Mouse (Mus musculus): ENCODE measurements around the gene Iqgap1. TPM values are rescaled to one million over a fixed set of nuclear protein-coding genes. Genes with fewer than 3 reads are reported as not detected.

The Iqgap1 gene
- total and polyA plus RNA-seq, 3 experiments = 20.6 to 87.9 (median 58.8) TPM

- TF ChIP-seq RCOR1 (IDR thresholded peaks at IDR 0.05; ENCODE audit: low read depth, low read length) (0 out of 2 replicates have a peak, but pooled peaks have one; percentile 19), MXI1 (IDR thresholded peaks at IDR 0.05; ENCODE audit: low read depth, low read length) (peak; percentile 49), MAZ (IDR thresholded peaks at IDR 0.05; ENCODE audit: low read depth, low read length) (no peak), ZMIZ1 (IDR thresholded peaks at IDR 0.05; ENCODE audit: low read depth, low read length) (no peak), MYC (IDR thresholded peaks at IDR 0.05; ENCODE audit: low read depth, low read length) (0 out of 2 replicates have a peak, but pooled peaks have one; percentile 26)
Measured at GRCm38 (mm10) chr7:80782155-80783109, 43.3 kb downstream of the Iqgap1 start (continued).

DNA sequence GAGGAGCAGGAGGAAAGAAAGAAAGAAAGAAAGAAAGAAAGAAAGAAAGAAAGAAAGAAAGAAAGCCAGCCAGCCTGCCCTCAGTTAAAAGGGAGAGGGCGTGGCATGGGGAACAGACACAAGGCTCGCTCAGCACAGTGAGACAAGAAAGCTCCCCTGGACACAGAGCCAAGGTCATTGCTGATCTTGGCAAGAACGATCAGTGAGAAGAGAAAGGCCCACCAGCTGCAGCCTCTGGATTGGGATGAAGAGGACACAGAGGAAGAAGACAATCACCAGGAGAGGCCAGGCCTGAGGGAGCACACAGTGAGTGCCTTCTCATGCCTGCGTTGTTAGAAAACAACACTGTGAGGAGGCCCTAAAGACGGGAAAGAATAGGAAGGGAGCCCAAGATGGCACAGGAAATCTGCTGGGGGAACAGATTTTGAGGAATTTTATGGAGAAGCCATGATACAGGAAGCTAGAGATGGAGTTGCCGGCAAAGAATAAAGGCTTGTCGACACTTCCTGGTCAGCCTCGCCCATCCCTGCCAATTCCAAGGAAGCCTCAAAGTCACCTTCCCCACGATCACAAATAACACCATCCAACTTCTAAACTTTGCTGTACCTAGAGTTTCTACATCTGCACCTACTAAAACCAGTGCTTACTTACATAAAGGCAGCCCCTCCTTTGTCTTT is 44.2 kb downstream of the Iqgap1 start:
- peaks cover 5 to 35% of the 10 kb centered on the region in 2 experiments for H3K4me1 ChIP-seq (ENCODE audit: control insufficient read depth in 1 of 2, insufficient read depth in 2 of 2, low read length in 2 of 2)
- no peaks in the 10 kb centered on the region for H3K9me3 ChIP-seq (replicated peaks; ENCODE audit: insufficient read depth, low read length)
- peaks cover 14% of the 10 kb centered on the region for H3K79me2 ChIP-seq (ENCODE audit: control insufficient read depth, insufficient read depth, low read length, poor library complexity)
- no peaks in the 10 kb centered on the region for H3K27me3 ChIP-seq (ENCODE audit: control insufficient read depth in 1 of 2, insufficient read depth in 2 of 2, low read length in 2 of 2)
- H3K4me3 ChIP-seq (ENCODE audit: control insufficient read depth in 1 of 2, insufficient read depth in 1 of 2, low read depth in 2 of 2, low read length in 2 of 2) = peak overlapping the region; percentile 23 to 26; a peak in 3 of 4 replicates
- peak; percentile 30 for DNase-seq (ENCODE audit: low read depth, low spot score)
- H3K36me3 ChIP-seq (ENCODE audit: control insufficient read depth in 1 of 2, insufficient read depth in 2 of 2, low read length in 2 of 2) = peaks cover 0 to 26% of the 10 kb centered on the region in 2 experiments; a peak in 2 of 4 replicates
- H3K9ac ChIP-seq (ENCODE audit: control insufficient read depth, low read depth, low read length, poor library complexity, severe bottlenecking) = peak overlapping the region; percentile 53
- H3K27ac ChIP-seq (ENCODE audit: control insufficient read depth, low read depth, low read length) = peak overlapping the region; percentile 60
- TF ChIP-seq EP300 (IDR thresholded peaks at IDR 0.05; ENCODE audit: low read depth in 1 of 2, low read length in 2 of 2) (peak in 1 of 2 experiments; percentile 16; a peak in 1 of 4 replicates), USF1 (IDR thresholded peaks at IDR 0.05; ENCODE audit: low read depth, low read length) (no peak)

GRCm38 (mm10) chr7:80778958-80779669 is 46.7 kb downstream of the Iqgap1 start:
- Histone ChIP-seq H3K9ac (ENCODE audit: control insufficient read depth, low read depth, low read length, poor library complexity, severe bottlenecking) (peak overlapping the region; percentile 42), H3K36me3 (ENCODE audit: control insufficient read depth in 1 of 2, insufficient read depth in 2 of 2, low read length in 2 of 2) (peaks cover 0 to 25% of the 10 kb centered on the region in 2 experiments; a peak in 2 of 4 replicates), H3K27ac (ENCODE audit: control insufficient read depth, low read depth, low read length) (peak overlapping the region; percentile 93), H3K4me1 (ENCODE audit: control insufficient read depth in 1 of 2, insufficient read depth in 2 of 2, low read length in 2 of 2) (peaks cover 5 to 35% of the 10 kb centered on the region in 2 experiments), H3K4me3 (ENCODE audit: control insufficient read depth in 1 of 2, insufficient read depth in 1 of 2, low read depth in 2 of 2, low read length in 2 of 2) (peak overlapping the region; percentile 46 to 48), H3K79me2 (ENCODE audit: control insufficient read depth, insufficient read depth, low read length, poor library complexity) (peaks cover 11% of the 10 kb centered on the region), H3K27me3 (ENCODE audit: control insufficient read depth in 1 of 2, insufficient read depth in 2 of 2, low read length in 2 of 2) (no peaks in the 10 kb centered on the region), H3K9me3 (replicated peaks; ENCODE audit: insufficient read depth, low read length) (no peaks in the 10 kb centered on the region)
- peak; percentile 92 for DNase-seq (ENCODE audit: low read depth, low spot score)
- no peak for TF ChIP-seq USF2 (IDR thresholded peaks at IDR 0.05; ENCODE audit: borderline replicate concordance in 1 of 2, insufficient read depth in 1 of 2, low read depth in 1 of 2, low read length in 2 of 2)
- TF ChIP-seq SMC3 (IDR thresholded peaks at IDR 0.05; ENCODE audit: low read depth, low read length) = no peak
- no peak for TF ChIP-seq ZMIZ1 (IDR thresholded peaks at IDR 0.05; ENCODE audit: low read depth, low read length)
- no peak for TF ChIP-seq E2F4 (IDR thresholded peaks at IDR 0.05; ENCODE audit: borderline replicate concordance, low read depth, low read length)
- TF ChIP-seq CTCF (IDR thresholded peaks at IDR 0.05 in 2 of 3, conservative IDR thresholded peaks at IDR 0.05 in 1 of 3; ENCODE audit: control insufficient read depth in 1 of 3, insufficient read depth in 1 of 3, low read depth in 2 of 3, low read length in 3 of 3, poor library complexity in 1 of 3, severe bottlenecking in 1 of 3) = no peak
- TF ChIP-seq MYB (IDR thresholded peaks at IDR 0.05; ENCODE audit: low read depth, low read length) = peak; percentile 43; the same call in 1 of the 2 replicates
- TF ChIP-seq MAFK (IDR thresholded peaks at IDR 0.05; ENCODE audit: borderline replicate concordance, low read depth, low read length) = no peak
- peak; percentile 94 for TF ChIP-seq JUND (IDR thresholded peaks at IDR 0.05; ENCODE audit: low read depth, low read length)
- no peak; the same call in 1 of the 2 replicates for TF ChIP-seq ETS1 (IDR thresholded peaks at IDR 0.05; ENCODE audit: low read depth, low read length)
- peak; percentile 85 for TF ChIP-seq USF1 (IDR thresholded peaks at IDR 0.05; ENCODE audit: low read depth, low read length)
- TF ChIP-seq TCF12 (IDR thresholded peaks at IDR 0.05; ENCODE audit: low read depth, low read length) = no peak
- TF ChIP-seq SIN3A (IDR thresholded peaks at IDR 0.05; ENCODE audit: low read length) = peak; percentile 54; the same call in 1 of the 2 replicates
- no peak for TF ChIP-seq RAD21 (IDR thresholded peaks at IDR 0.05; ENCODE audit: low read depth, low read length)
- no peak for TF ChIP-seq POLR2AphosphoS2 (IDR thresholded peaks at IDR 0.05; ENCODE audit: low read length)
- no peak; the same call in 1 of the 2 replicates for TF ChIP-seq GATA1 (IDR thresholded peaks at IDR 0.05; ENCODE audit: low read depth, low read length)
- TF ChIP-seq CHD1 (IDR thresholded peaks at IDR 0.05; ENCODE audit: low read depth, low read length) = no peak
- no peak for TF ChIP-seq ZNF384 (IDR thresholded peaks at IDR 0.05; ENCODE audit: low read depth, low read length)
- no peak for TF ChIP-seq NELFE (IDR thresholded peaks at IDR 0.05; ENCODE audit: low read depth, low read length)
- no peak for TF ChIP-seq POLR2AphosphoS5 (IDR thresholded peaks at IDR 0.05; ENCODE audit: borderline replicate concordance, low read depth, low read length)
- TF ChIP-seq RCOR1 (IDR thresholded peaks at IDR 0.05; ENCODE audit: low read depth, low read length) = no peak

Data from MEL (cell line).